Mouse (Mus musculus) cerebellum, adult 18-20 months (tissue): ENCODE results near the gene Gm3327.
"Not testable (repeated sequence)": the region's sequence is repeated elsewhere in the genome, so short reads cannot be mapped to it uniquely, and the experiment has no call there.

Source experiments
- DNase-seq, 2 experiments: peaks; one replicate each; pipeline ENCODE4 v3.0.0; 2021

Gene Gm3327

DNA sequence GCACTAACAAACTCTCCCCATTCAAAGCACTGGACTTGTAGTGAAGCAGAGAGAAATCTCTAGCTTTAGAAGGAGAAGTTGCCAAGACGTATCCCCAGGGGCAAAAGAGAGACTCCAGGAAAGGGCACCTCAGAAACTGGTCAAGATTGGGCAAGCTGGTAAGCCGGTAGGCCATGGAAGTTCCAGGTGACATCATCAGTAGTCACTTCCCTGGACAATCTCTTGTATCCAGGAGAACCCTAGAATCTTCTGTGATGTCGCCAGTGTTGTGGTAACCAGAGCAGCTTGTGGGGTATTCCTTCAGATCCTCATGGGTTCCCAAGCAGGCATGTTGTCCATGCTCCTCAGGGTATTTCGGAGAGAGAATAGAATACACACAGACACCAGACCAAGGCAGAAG, at the start of gene Gm3327:
TSS of gene Gm3327 (plus strand) at position 301 of the 400 bp plus-strand sequence.
- not testable (repeated sequence) for DNase-seq

DNA sequence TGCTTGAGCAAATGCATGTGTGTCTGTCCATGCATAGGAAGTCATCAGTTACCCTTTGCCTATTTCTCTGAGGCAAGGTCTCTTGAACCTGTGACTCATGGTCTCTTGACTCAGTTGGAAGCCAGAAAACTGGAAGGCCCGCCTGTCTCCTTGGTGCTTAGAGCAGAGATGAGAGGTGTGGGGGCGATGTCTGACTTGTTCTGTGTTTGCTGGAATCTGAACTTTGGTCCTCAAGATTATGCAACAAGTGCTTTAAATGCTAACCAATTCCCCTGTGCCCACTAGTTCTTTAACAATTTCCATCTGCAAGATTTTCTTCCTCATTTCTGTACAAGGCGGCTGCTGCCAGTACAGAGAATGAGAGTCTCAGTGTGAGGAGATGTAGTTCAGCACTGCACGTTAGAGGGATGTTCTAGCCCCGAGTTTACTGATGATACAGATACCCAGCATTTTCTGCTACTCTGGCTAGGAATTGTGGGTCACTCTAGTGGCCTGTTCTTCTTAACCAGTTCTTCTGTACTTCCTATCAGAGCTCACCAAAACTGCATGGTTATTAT, 45.8 kb upstream of the Gm3327 start:
- not testable (repeated sequence) for DNase-seq

DNA sequence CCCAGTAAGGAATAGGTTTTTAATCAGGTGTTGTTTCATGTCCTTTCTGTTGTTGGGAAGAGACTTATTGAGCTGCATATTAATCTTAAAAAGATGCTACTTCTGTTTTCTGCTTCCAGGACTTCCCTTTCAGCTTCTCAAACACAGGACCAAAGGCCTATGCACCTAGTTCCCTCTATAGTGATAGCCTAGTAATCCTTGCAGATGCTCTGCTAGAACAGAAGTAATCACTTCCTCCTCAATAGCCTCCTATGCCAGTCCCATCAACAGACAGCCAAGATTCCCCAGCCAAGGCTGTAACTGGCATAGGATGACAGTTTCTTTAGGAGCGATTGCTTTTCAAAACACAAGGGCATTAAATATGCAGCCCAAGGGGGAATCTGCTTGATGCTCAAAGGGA, 37.1 kb upstream of the Gm3327 start:
- DNase-seq = not testable (repeated sequence)

DNA sequence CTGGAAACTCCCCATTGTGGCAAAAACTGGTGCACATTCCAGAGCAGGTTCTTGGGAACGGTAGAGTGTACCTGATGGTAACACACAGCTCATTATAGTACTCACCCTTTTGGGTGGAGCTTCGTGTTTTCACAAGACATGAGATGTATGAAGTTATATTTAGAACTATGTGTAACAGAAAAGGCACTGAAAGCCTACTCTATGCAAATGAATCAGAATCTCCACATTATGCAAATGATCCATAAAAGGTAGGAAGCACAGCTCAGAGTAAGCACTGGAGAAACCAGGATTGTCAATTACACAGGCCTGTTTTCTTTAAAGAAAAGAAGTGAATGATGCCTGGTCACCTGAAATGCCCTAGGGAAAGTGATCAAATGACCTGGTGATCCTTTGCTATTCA, 36.1 kb upstream of the Gm3327 start:
- not testable (repeated sequence) for DNase-seq

DNA sequence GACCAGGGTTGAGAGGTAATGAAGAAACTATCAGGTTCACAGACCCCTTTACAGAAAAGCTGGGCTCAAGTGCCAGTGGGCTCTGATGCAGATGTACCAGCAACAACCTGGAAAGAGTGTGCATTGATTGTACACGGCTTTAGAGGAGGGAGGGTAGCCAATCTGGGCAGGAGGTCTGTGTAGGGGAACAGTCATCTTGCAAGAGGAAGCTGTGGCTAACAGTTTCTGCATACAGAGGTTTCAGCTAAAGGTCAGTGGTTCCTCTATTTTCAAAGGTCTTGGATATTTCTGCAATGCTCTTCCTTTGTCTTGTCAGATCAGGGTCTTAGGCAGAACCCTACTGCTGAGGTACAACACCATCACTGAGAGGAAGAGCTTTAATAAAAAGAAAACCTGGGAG, 32.1 kb upstream of the Gm3327 start:
- DNase-seq = not testable (repeated sequence)

DNA sequence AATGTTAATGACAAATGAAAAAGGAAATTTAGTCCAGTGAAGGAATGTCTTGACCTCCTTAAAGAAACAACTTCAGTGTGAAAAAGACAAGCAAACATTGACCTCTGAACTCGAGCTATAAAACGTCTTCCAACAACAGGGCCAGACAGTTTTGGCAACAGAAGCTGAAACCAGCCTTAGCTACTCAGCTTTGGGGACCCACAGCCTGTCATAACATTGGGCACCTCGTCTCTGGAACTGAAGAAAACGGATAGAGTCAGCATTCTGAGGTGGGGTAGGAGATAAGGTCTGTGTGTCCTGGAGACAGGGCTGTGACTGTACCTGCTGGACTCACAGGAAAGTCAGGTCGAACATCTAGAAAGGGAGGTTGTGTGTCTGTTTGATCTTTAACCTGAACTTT, 29.2 kb upstream of the Gm3327 start:
- not testable (repeated sequence) for DNase-seq

DNA sequence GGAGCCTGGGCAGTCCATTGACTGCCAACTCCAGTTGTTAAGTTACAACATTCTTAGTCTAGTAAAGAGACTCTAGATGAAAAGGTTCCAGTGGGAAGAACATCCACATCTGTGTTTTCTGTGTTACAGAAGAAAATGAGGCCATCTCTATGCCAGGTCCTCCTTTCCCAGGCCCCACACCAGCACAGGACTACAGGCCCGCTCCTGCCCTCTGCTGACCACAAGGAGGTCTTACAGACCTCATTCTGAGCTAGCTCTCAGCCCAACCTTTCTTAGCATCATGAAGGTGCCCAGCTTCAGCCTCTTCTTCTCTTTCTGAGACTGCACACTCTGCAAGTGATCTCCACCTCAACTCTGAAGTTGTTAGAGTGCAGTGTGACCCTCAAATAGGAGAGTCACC, 23.6 kb upstream of the Gm3327 start:
- not testable (repeated sequence) for DNase-seq

DNA sequence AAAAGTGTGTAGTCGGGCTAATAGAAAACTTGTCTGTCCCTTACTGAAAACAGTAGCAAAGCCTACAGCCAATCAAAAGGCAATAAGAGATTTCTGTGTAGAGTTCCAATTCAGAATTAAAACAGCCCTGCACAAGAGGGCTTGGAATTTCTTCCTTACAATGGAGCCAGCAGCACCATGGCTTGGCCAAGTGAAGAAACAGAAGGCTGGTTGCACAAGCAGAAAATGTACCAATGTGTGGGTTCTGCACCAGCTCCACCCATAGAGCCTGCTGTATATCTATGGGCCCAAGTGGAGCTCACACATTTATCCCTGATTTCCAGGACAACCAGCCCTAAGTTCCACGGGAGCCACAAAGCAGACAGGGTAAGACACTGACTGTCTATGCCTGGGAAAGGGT, 21.3 kb upstream of the Gm3327 start, which contains the start of gene Ear2:
TSS of gene Ear2 (plus strand) at position 301 of the 400 bp plus-strand sequence.
- not testable (repeated sequence) for DNase-seq

DNA sequence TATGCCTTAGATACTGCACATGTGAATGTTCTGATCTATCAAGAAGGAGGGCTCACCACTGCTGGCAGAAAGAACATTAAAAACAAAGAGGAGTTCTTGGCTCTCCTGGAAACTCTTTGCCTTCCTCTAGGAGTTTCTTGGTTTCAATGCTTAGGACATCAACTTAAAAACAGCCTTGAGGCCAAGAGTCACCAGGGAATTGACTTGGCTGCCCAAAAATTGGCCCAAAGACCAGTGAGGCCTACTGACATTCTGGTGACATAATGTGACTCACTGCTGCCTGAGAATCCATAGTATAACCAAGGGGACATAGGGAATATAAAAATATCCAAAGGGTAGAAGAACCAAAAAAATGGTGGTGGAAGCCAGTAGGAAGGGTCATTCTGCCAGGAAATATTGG, 12.7 kb upstream of the Gm3327 start:
- no peak for DNase-seq
